Mouse (Mus musculus) hindbrain, embryonic 14.5 days (tissue): Measurements from ENCODE around the gene Dedd2. TPM values are rescaled to one million over a fixed set of nuclear protein-coding genes. Genes with fewer than 3 reads are reported as not detected.

Experiments
- ATAC-seq: fragments of 200-750 bp; cut with Nextera tagmentation; 2 replicates; pipeline ENCODE4 v1.8.0; 2017; ENCODE audit warnings: moderate number of reproducible peaks, mild to moderate bottlenecking, moderate TSS enrichment, moderate library complexity; ENCODE audit not compliant: low FRiP score
- DNase-seq: peaks from one replicate; pipeline ENCODE4 v3.0.0-alpha.2; 2015; ENCODE audit warnings: low spot score
- H3K27ac ChIP-seq: fragments of 300-500 bp; sonication (generic); 2 replicates; pipeline ENCODE4 v1.5.1; 2014; ENCODE audit warnings: mild to moderate bottlenecking, moderate library complexity
- H3K27me3 ChIP-seq: fragments of 300-500 bp; sonication (generic); 2 replicates; pipeline ENCODE4 v1.6.1; 2014; ENCODE audit warnings: mild to moderate bottlenecking, low read length, mixed read lengths; ENCODE audit not compliant: control insufficient read depth, insufficient read depth
- H3K36me3 ChIP-seq: fragments of 300-500 bp; sonication (generic); replicated peaks from 2 replicates; pipeline ENCODE4 v1.6.1; 2014; ENCODE audit not compliant: control insufficient read depth, insufficient read depth
- H3K4me1 ChIP-seq: fragments of 300-500 bp; sonication (generic); replicated peaks from 2 replicates; pipeline ENCODE4 v1.6.1; 2014; ENCODE audit warnings: antibody characterized with exemption, low read length, mixed read lengths; ENCODE audit not compliant: control insufficient read depth, insufficient read depth
- H3K4me2 ChIP-seq: fragments of 300-500 bp; sonication (generic); replicated peaks from 2 replicates; pipeline ENCODE4 v1.6.1; 2014; ENCODE audit warnings: mild to moderate bottlenecking, moderate library complexity
- H3K4me3 ChIP-seq: fragments of 300-500 bp; sonication (generic); replicated peaks from 2 replicates; pipeline ENCODE4 v1.5.1; 2014; ENCODE audit warnings: mild to moderate bottlenecking, low read length
- H3K9ac ChIP-seq: fragments of 300-500 bp; sonication (generic); 2 replicates; pipeline ENCODE4 v1.6.1; 2014
- H3K9me3 ChIP-seq: fragments of 300-500 bp; sonication (generic); 2 replicates; pipeline ENCODE4 v1.6.1; 2016; ENCODE audit warnings: low read length; ENCODE audit not compliant: control insufficient read depth
- WGBS: fragments of 180-500 bp; shearing (Covaris S2); extraction: QIAGEN DNeasy Blood & Tissue Kit; methylation state at CpG from one replicate; pipeline ENCODE4 v1.1.7; 2014; 5-methylcytosine and 5-hydroxymethylcytosine counted together
- microRNA-seq: library from miRNA; unstranded; fragments of <30 nt; microRNA quantifications from one replicate; pipeline ENCODE4, GENCODE M21; 2016
- polyA plus RNA-seq: library from polyadenylated mRNA; unstranded; fragments of >200 nt; fragmentation: Nextera tagmentation; extraction: Ambion mirVana; gene quantifications from 2 replicates; pipeline ENCODE4 v1.2.1, GENCODE M21; 2014

Dedd2 gene
- polyA plus RNA-seq, 1 experiment from 2014 or later = 13.8 TPM

DNA sequence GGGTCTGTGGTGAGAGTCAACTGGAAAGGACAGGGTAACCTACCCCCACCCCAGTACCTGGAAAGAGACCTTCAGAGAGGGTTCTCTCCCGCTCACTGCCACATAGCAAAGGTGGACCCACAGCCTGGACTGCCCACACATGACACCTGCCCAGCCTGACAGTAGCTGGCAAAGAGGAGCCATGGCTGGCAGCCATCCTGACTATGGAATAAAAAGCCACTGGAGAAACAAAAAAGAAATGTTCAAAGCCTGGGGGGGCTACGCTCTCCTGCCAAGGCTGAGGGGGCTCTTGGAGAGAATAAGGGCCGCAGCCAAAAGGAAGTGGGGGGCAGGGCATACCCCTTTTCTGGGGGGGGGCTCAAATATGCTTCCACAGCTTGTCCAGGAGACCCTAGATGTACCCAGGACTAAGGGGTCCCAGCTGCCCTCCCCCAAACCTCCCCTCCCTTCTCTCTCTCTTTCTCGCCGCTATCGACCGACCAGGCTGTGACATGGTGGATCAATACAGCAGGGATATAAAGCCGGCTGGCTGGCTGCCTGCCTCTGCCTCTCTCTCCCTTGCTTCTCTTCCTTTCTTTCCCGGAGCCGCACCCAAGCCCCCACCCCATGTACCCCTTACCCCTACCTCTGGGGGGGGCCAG lies 68.4 kb downstream of the Dedd2 start:
- WGBS = 9% methylated on average over 10 of the region's 10 CpGs
- peak overlapping the region; percentile 24 for H3K4me3 ChIP-seq
- H3K4me2 ChIP-seq = peak overlapping the region; percentile 41
- peak overlapping the region; percentile 88 for H3K27ac ChIP-seq
- peaks cover 63% of the 10 kb centered on the region for H3K4me1 ChIP-seq
- DNase-seq (no peak), ATAC-seq (peak; percentile 21; the same call in 1 of the 2 replicates)
- H3K9ac ChIP-seq = peak overlapping the region; percentile 57
- no peaks in the 10 kb centered on the region for H3K27me3 ChIP-seq
- no peaks in the 10 kb centered on the region for H3K9me3 ChIP-seq
- H3K36me3 ChIP-seq = no peaks in the 10 kb centered on the region

DNA sequence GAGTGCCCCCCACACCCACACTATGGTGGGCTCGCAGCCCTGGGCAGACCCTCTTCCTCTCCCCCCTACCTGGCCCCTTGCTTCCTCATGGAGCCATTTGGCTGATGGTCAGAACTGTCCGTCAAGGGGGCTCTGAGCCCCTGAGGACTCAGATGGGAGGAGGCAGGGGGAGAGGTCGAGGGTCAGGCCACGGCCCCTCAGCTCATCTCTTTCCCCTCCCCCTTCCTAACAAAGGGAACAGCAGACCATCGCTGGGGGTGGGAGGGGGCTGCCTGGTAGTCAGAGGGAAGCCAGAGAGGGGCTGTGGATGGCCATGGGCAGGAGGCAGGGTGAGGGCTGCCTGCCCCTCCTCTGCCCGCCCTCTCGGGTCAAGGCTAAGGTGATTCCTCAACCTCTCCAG lies 69.4 kb downstream of the Dedd2 start:
- ATAC-seq = no peak
- Histone ChIP-seq H3K4me1 (peaks cover 63% of the 10 kb centered on the region), H3K36me3 (no peaks in the 10 kb centered on the region), H3K9ac (peak overlapping the region; percentile 57), H3K27me3 (no peaks in the 10 kb centered on the region), H3K4me2 (peak overlapping the region; percentile 41), H3K4me3 (no peak overlapping the region), H3K9me3 (no peaks in the 10 kb centered on the region), H3K27ac (peak overlapping the region; percentile 88)
- no peak for DNase-seq
- WGBS = 3% methylated on average over 7 of the region's 7 CpGs

DNA sequence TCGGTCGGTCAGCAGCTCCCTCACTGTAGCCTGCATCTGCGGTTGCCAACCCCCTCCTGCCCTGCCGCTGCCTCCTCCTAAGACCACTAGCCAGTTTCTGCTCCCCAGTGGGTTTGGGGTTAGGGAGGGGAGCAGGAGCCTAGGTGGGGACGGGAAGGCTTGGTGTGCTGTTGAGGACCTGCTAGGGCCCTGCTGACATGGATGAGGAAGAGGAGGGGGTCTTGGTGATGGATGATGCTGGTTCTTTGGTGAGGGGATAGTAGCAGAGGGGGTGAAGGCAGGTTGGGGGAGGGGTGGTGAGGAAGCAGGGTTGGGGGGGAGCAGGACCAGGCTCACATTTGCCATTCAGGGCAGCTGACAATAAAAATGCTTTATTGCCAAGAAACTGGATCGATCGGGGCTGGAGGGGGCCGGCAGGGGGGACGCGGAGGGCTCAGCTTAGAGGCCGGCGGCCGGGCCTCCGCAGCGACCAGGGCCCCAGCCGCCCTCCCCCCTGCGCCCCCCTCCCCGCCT lies 70.2 kb downstream of the Dedd2 start:
- peaks cover 56% of the 10 kb centered on the region for H3K4me1 ChIP-seq
- peak overlapping the region; percentile 88 for H3K27ac ChIP-seq
- H3K4me3 ChIP-seq = no peak overlapping the region
- H3K9ac ChIP-seq = peak overlapping the region; percentile 57
- no peaks in the 10 kb centered on the region for H3K36me3 ChIP-seq
- DNase-seq (no peak), ATAC-seq (peak; percentile 22; the same call in 1 of the 2 replicates)
- no peaks in the 10 kb centered on the region for H3K9me3 ChIP-seq
- no peaks in the 10 kb centered on the region for H3K27me3 ChIP-seq
- H3K4me2 ChIP-seq = peak overlapping the region; percentile 41
- under 1% methylated on average over 12 of the region's 18 CpGs for WGBS

Small RNAs within 50 kb of the gene (microRNA-seq; reads per million reads assigned to microRNA genes)
- not detected for gene Mir7048

Other genes starting within 250 kb of the Dedd2 start
- gene Rabac1, start 247.9 kb downstream of the Dedd2 start, polyA plus RNA-seq = 331 and 332 TPM in 2 replicates
- gene Atp1a3, start 214.7 kb downstream of the Dedd2 start, polyA plus RNA-seq = 404 and 524 TPM in 2 replicates
- 21.0 and 22.5 TPM in 2 replicates for gene Grik5, start 148.3 kb downstream of the Dedd2 start, polyA plus RNA-seq
- 29.3 and 29.4 TPM in 2 replicates for gene Zfp574, start 148.0 kb downstream of the Dedd2 start, polyA plus RNA-seq
- 31.8 and 32.5 TPM in 2 replicates for gene Pou2f2, start 40.9 kb downstream of the Dedd2 start, polyA plus RNA-seq
- gene Zfp526, start 810 bp upstream of the Dedd2 start, polyA plus RNA-seq = 2.4 and 2.5 TPM in 2 replicates
- gene Gsk3a, start 17.2 kb upstream of the Dedd2 start, polyA plus RNA-seq = 23.4 and 24.1 TPM in 2 replicates
- gene Erf, start 30.1 kb upstream of the Dedd2 start, polyA plus RNA-seq = 5.7 and 6.7 TPM in 2 replicates
- gene Cic, start 47.1 kb upstream of the Dedd2 start, polyA plus RNA-seq = 42.5 and 47.5 TPM in 2 replicates
- gene Pafah1b3, start 77.4 kb upstream of the Dedd2 start, polyA plus RNA-seq = 523 and 576 TPM in 2 replicates
- gene Prr19, start 80.8 kb upstream of the Dedd2 start, polyA plus RNA-seq = 4.2 and 5.2 TPM in 2 replicates
- 74.9 and 81.2 TPM in 2 replicates for gene Tmem145, start 85.5 kb upstream of the Dedd2 start, polyA plus RNA-seq
- 22.0 and 23.8 TPM in 2 replicates for gene Megf8, start 96.5 kb upstream of the Dedd2 start, polyA plus RNA-seq
- gene Cnfn, start 149.1 kb upstream of the Dedd2 start, polyA plus RNA-seq = not detected in 2 replicates
- gene Lipe, start 178.1 kb upstream of the Dedd2 start, polyA plus RNA-seq = 4.6 and 5.7 TPM in 2 replicates
- 0.67 and 0.80 TPM in 2 replicates for gene Cxcl17, start 192.3 kb upstream of the Dedd2 start, polyA plus RNA-seq